ENCODE assay signal across 8 mouse cellular contexts in the genomic region with DNA sequence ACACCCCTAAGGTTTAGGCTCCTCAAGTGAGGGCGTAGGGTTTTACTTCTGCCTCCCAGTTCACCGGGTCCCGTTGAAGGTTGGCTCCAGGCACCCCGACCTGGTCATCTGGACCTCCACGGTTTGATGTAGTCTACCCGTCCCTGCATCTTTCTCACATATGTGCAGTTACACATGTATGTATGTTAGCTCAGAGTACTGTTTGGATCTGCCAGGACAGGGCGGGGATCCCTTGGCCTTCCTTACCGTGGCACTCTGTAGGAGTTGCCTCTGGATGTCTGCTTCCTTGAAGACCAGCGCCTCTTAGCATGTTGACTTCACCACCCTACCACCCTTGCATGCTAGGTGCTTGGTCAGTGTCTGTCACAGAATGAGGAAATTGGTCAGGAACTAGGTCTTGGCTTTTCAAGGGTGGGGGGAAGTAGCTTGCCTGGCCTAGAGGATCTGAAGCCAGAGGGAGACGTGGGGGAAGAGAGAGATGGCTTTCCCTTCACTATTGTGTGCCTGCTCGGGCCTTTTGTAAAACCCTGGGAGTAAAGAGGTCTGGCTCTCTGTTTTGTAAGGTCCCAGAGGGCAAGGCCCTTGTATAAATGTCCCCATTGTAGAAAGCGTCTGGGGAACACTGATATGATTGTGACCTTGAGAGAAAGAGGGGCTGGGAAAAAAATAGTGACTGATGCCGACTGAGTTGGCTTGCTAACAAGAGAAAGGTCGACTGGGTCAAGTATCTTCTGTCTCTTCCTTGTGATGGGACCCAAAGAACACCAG. TPM values are rescaled to one million over a fixed set of nuclear protein-coding genes. Genes with fewer than 3 reads are reported as not detected.
A peak's percentile ranks its signal among the peaks of the same experiment; 100 is the strongest.
DNase-seq lines count a peak whose midpoint lies in the region; ATAC-seq and TF ChIP-seq lines count a peak whose summit lies in the region.

No protein-coding gene starts in this region.

- H3K4me1 ChIP-seq in heart, embryonic 10.5 days = peaks cover 59% of the 10 kb centered on the region
- peaks cover 34% of the 10 kb centered on the region for H3K4me1 ChIP-seq in kidney, embryonic 15.5 days
- H3K4me1 ChIP-seq in small intestine, adult 2 months (ENCODE audit: control insufficient read depth, insufficient read depth, insufficient read length, low read length) = peaks cover 15% of the 10 kb centered on the region

- H3K27me3 ChIP-seq in heart, embryonic 10.5 days (ENCODE audit: insufficient read depth, poor library complexity, severe bottlenecking) = no peaks in the 10 kb centered on the region
- no peaks in the 10 kb centered on the region for H3K27me3 ChIP-seq in kidney, embryonic 15.5 days
- H3K27me3 ChIP-seq in small intestine, adult 2 months (ENCODE audit: control insufficient read depth, insufficient read depth, low read length) = no peaks in the 10 kb centered on the region

- peak overlapping the region; percentile 78 for H3K4me3 ChIP-seq in heart, embryonic 10.5 days
- peak overlapping the region; percentile 72 for H3K4me3 ChIP-seq in kidney, embryonic 15.5 days (replicated peaks)
- H3K4me3 ChIP-seq in small intestine, adult 2 months (ENCODE audit: low read depth, low read length) = peak overlapping the region; percentile 70

- TF ChIP-seq POLR2A in small intestine, adult 2 months (IDR thresholded peaks at IDR 0.05; ENCODE audit: low read depth, low read length) = no peak; the same call in 1 of the 2 replicates

- peak; percentile 94 for DNase-seq in heart, adult 11 months
- DNase-seq in heart, postnatal 36 days = no peak
- peak; percentile 59 for DNase-seq in c-Kit-positive CD71-positive TER-119-positive erythroid progenitor cells, embryonic 14.5 days (ENCODE audit: low spot score)
- peak; percentile 78 for DNase-seq in heart, embryonic 10.5 days (ENCODE audit: low spot score)
- peak; percentile 31 for DNase-seq in lung, postnatal 14 days
- no peak for DNase-seq in thymus, postnatal 10 days (ENCODE audit: low spot score in 2 of 2)

- H3K27ac ChIP-seq in heart, embryonic 10.5 days = peak overlapping the region; percentile 99
- peak overlapping the region; percentile 100 for H3K27ac ChIP-seq in kidney, embryonic 15.5 days
- H3K27ac ChIP-seq in small intestine, adult 2 months (ENCODE audit: insufficient read depth, low read depth, low read length) = peak overlapping the region; percentile 83

- TF ChIP-seq CTCF in small intestine, adult 2 months (IDR thresholded peaks at IDR 0.05; ENCODE audit: extremely low read depth, insufficient read length, insufficient replicate concordance, low read depth, low read length) = no peak

- no peaks in the 10 kb centered on the region for H3K9me3 ChIP-seq in heart, embryonic 10.5 days
- no peaks in the 10 kb centered on the region for H3K9me3 ChIP-seq in kidney, embryonic 15.5 days (replicated peaks)

- peak overlapping the region; percentile 61 for H3K9ac ChIP-seq in kidney, embryonic 15.5 days

- peaks cover 9% of the 10 kb centered on the region; the same call in 1 of the 2 replicates for H3K36me3 ChIP-seq in heart, embryonic 10.5 days
- peaks cover 16% of the 10 kb centered on the region; the same call in 1 of the 2 replicates for H3K36me3 ChIP-seq in kidney, embryonic 15.5 days
- no peaks in the 10 kb centered on the region for H3K36me3 ChIP-seq in small intestine, adult 2 months (ENCODE audit: control insufficient read depth, insufficient read depth, low read length)

- peak overlapping the region; percentile 83 for H3K4me2 ChIP-seq in kidney, embryonic 15.5 days

- ATAC-seq in kidney, embryonic 15.5 days (replicated peaks; ENCODE audit: low FRiP score) = peak; percentile 19; the same call in 1 of the 2 replicates

- intact Hi-C loops in heart, postnatal 36 days (cut with DNase I) = loop anchor here (2.0 kb wide), 2 partner anchors 45 to 121 kb away; a partner anchor contains a TSS

- WGBS in heart, embryonic 10.5 days = 16% methylated on average over 14 of the region's 14 CpGs
- 10% methylated on average over 14 of the region's 14 CpGs for WGBS in kidney, embryonic 15.5 days
- 2% methylated on average over 14 of the region's 14 CpGs for WGBS in small intestine, adult 2 months

RNA-seq across cellular contexts. Expression of a gene that starts 0.9 kb away (rescaled TPM):
- total RNA-seq in heart, postnatal 36 days (2021) = 10 to 100 TPM; 23.4 to 23.8 TPM
- polyA plus RNA-seq in heart, embryonic 10.5 days (2016; fragmentation: Nextera tagmentation; extraction: Ambion mirVana) = 34.2 and 38.1 TPM in 2 replicates
- polyA plus RNA-seq in kidney, embryonic 15.5 days (2015; fragmentation: Nextera tagmentation; extraction: Ambion mirVana) = 34.6 and 39.1 TPM in 2 replicates
- 14.7 and 28.6 TPM in 2 replicates for polyA plus RNA-seq in small intestine, adult 2 months (2012; rRNA removed)

RNA-seq across cellular contexts. Expression of a gene that starts 39.7 kb away (rescaled TPM):
- total RNA-seq in heart, postnatal 36 days (2021) = 1 to 10 TPM; 1.3 to 1.7 TPM
- 1.1 and 2.8 TPM in 2 replicates for polyA plus RNA-seq in heart, embryonic 10.5 days (2016; fragmentation: Nextera tagmentation; extraction: Ambion mirVana)
- 6.4 and 7.3 TPM in 2 replicates for polyA plus RNA-seq in kidney, embryonic 15.5 days (2015; fragmentation: Nextera tagmentation; extraction: Ambion mirVana)
- 28.4 and 62.6 TPM in 2 replicates for polyA plus RNA-seq in small intestine, adult 2 months (2012; rRNA removed)

RNA-seq across cellular contexts. Expression of a gene that starts 42.2 kb away (rescaled TPM):
- total RNA-seq in heart, postnatal 36 days (2021) = 100 to 1,000 TPM; 163 to 164 TPM
- polyA plus RNA-seq in heart, embryonic 10.5 days (2016; fragmentation: Nextera tagmentation; extraction: Ambion mirVana) = 770 and 980 TPM in 2 replicates
- polyA plus RNA-seq in kidney, embryonic 15.5 days (2015; fragmentation: Nextera tagmentation; extraction: Ambion mirVana) = 1,112 and 1,115 TPM in 2 replicates
- 129 and 298 TPM in 2 replicates for polyA plus RNA-seq in small intestine, adult 2 months (2012; rRNA removed)

RNA-seq across cellular contexts. Expression of a gene that starts 42.7 kb away (rescaled TPM):
- total RNA-seq in heart, postnatal 36 days (2021) = 10 to 100 TPM; 81.8 to 90.5 TPM
- 6.7 and 11.6 TPM in 2 replicates for polyA plus RNA-seq in heart, embryonic 10.5 days (2016; fragmentation: Nextera tagmentation; extraction: Ambion mirVana)
- 10.9 and 11.2 TPM in 2 replicates for polyA plus RNA-seq in kidney, embryonic 15.5 days (2015; fragmentation: Nextera tagmentation; extraction: Ambion mirVana)
- polyA plus RNA-seq in small intestine, adult 2 months (2012; rRNA removed) = 13.4 and 29.1 TPM in 2 replicates

Comparison
In these comparisons a context has a peak if more than half of its experiments do, and no peak if none do; other contexts are left out.
1. DNase-seq: peak in heart, adult 11 months (single experiment), c-Kit-positive CD71-positive TER-119-positive erythroid progenitor cells, embryonic 14.5 days (single experiment), heart, embryonic 10.5 days (single experiment) and lung, postnatal 14 days (single experiment); none in heart, postnatal 36 days (0 of 2) and thymus, postnatal 10 days (0 of 2).
2. Peak in every context shown above with its lines, with median percentiles within 50 percentile points of each other: H3K27ac ChIP-seq and H3K4me3 ChIP-seq.